Mouse (Mus musculus) layer of hippocampus, postnatal 25 days (tissue): Measurements from ENCODE around the gene Lrrn4cl. TPM values are rescaled to one million over a fixed set of nuclear protein-coding genes. Genes with fewer than 3 reads are reported as not detected.

Experiments used
- microRNA-seq, 2 experiments: library from miRNA; unstranded; fragments of <30 nt; microRNA quantifications; one replicate each; pipeline ENCODE4 v1.2.0; 2021
- total RNA-seq, 2 experiments: library from RNA; stranded (reverse); gene quantifications; 2 replicates each; pipeline ENCODE4 v1.2.3; 2021

Gene Lrrn4cl
- total RNA-seq, 2 experiments from 2014 or later, result 0.28 to 0.47 TPM

Small RNA genes lying within 50 kb of the gene (microRNA-seq; reads per million reads assigned to microRNA genes)
- 0 reads per million in 2 experiments for gene Mir5136

Other genes starting within 250 kb of the Lrrn4cl start
- gene Slc22a6, start 232.7 kb upstream of the Lrrn4cl start, total RNA-seq, result 1 to 10 TPM; 1.5 to 1.6 TPM
- 100 to 1,000 TPM; 188 to 200 TPM for gene Chrm1, start 187.0 kb upstream of the Lrrn4cl start, total RNA-seq
- 100 to 1,000 TPM; 155 to 170 TPM for gene Slc3a2, start 127.4 kb upstream of the Lrrn4cl start, total RNA-seq
- gene Wdr74, start 114.9 kb upstream of the Lrrn4cl start, total RNA-seq, result 10 to 100 TPM; 43.9 to 53.6 TPM
- gene 1700092M07Rik, start 110.0 kb upstream of the Lrrn4cl start, total RNA-seq, result 1 to 10 TPM in 1 of 2 experiments, not detected in 1; 1.5 TPM
- 10 to 100 TPM; 59.9 to 70.7 TPM for gene Stx5a, start 109.4 kb upstream of the Lrrn4cl start, total RNA-seq
- 10 to 100 TPM; 75.4 to 95.3 TPM for gene Nxf1, start 93.7 kb upstream of the Lrrn4cl start, total RNA-seq
- gene Tmem223, start 79.8 kb upstream of the Lrrn4cl start, total RNA-seq, result 100 to 1,000 TPM in 1 of 2 experiments, 10 to 100 TPM in 1; 92.1 to 101 TPM
- gene Tmem179b, start 76.3 kb upstream of the Lrrn4cl start, total RNA-seq, result 10 to 100 TPM in 1 of 2 experiments, 1 to 10 TPM in 1; 8.5 to 10.1 TPM
- 10 to 100 TPM; 13.8 to 14.1 TPM for gene Taf6l, start 64.4 kb upstream of the Lrrn4cl start, total RNA-seq
- gene Polr2g, start 52.2 kb upstream of the Lrrn4cl start, total RNA-seq, result 100 to 1,000 TPM; 112 to 130 TPM
- gene Zbtb3, start 48.2 kb upstream of the Lrrn4cl start, total RNA-seq, result 1 to 10 TPM; 6.4 to 6.6 TPM
- gene Ttc9c, start 31.4 kb upstream of the Lrrn4cl start, total RNA-seq, result 10 to 100 TPM; 35.3 to 36.4 TPM
- gene Hnrnpul2, start 30.8 kb upstream of the Lrrn4cl start, total RNA-seq, result 100 to 1,000 TPM; 109 to 120 TPM
- gene AC129217.1, start 21.0 kb upstream of the Lrrn4cl start, total RNA-seq, result 1 to 10 TPM in 1 of 2 experiments, not detected in 1; 4.5 TPM
- gene Bscl2, start 13.3 kb upstream of the Lrrn4cl start, total RNA-seq, result 100 to 1,000 TPM; 103 to 111 TPM
- gene Gng3, start 11.6 kb upstream of the Lrrn4cl start, total RNA-seq, result 100 to 1,000 TPM; 188 to 192 TPM
- gene Ubxn1, start 20.7 kb downstream of the Lrrn4cl start, total RNA-seq, result 10 to 100 TPM; 92.2 to 98.9 TPM
- 10 to 100 TPM; 31.2 to 36.4 TPM for gene Uqcc3, start 30.2 kb downstream of the Lrrn4cl start, total RNA-seq
- 10 to 100 TPM; 10.1 to 16.2 TPM for gene Lbhd1, start 33.0 kb downstream of the Lrrn4cl start, total RNA-seq
- not detected for gene Gm49403, start 33.2 kb downstream of the Lrrn4cl start, total RNA-seq
- 10 to 100 TPM; 22.0 to 25.7 TPM for gene 1810009A15Rik, start 38.1 kb downstream of the Lrrn4cl start, total RNA-seq
- gene Gm49416, start 38.2 kb downstream of the Lrrn4cl start, total RNA-seq, result 1 to 10 TPM; 1.6 to 2.2 TPM
- gene Ints5, start 42.2 kb downstream of the Lrrn4cl start, total RNA-seq, result 10 to 100 TPM; 26.1 to 27.0 TPM
- 100 to 1,000 TPM; 116 to 122 TPM for gene Ganab, start 47.3 kb downstream of the Lrrn4cl start, total RNA-seq
- gene B3gat3, start 69.6 kb downstream of the Lrrn4cl start, total RNA-seq, result 100 to 1,000 TPM; 169 to 172 TPM
- 1 to 10 TPM; 4.8 to 6.4 TPM for gene Rom1, start 78.6 kb downstream of the Lrrn4cl start, total RNA-seq
- gene Eml3, start 78.8 kb downstream of the Lrrn4cl start, total RNA-seq, result 10 to 100 TPM in 1 of 2 experiments, 1 to 10 TPM in 1; 9.1 to 11.1 TPM
- 10 to 100 TPM; 51.2 to 58.4 TPM for gene Mta2, start 91.1 kb downstream of the Lrrn4cl start, total RNA-seq
- gene Tut1, start 103.1 kb downstream of the Lrrn4cl start, total RNA-seq, result 10 to 100 TPM; 19.4 to 20.1 TPM
- gene Eef1g, start 116.3 kb downstream of the Lrrn4cl start, total RNA-seq, result 100 to 1,000 TPM; 215 to 256 TPM
- gene Ahnak, start 138.5 kb downstream of the Lrrn4cl start, total RNA-seq, result 10 to 100 TPM; 14.7 to 15.7 TPM
- not detected for gene Scgb1a1, start 237.2 kb downstream of the Lrrn4cl start, total RNA-seq